In genomic region chr10:79745898-79746773, GRCm38 (mm10) we compare ENCODE assay signal across 7 mouse cellular contexts. TPM values are rescaled to one million over a fixed set of nuclear protein-coding genes. Genes with fewer than 3 reads are reported as not detected.
DNase-seq lines count a peak whose midpoint lies in the region; ATAC-seq lines count a peak whose summit lies in the region.

Gene Polrmt, minus strand, starts transcription at chr10:79746581.

- H3K27ac ChIP-seq in embryonic facial prominence, embryonic 11.5 days (replicated peaks; ENCODE audit: low read depth, low read length), result no peak within 1 kb of the TSS
- H3K27ac ChIP-seq in limb, embryonic 10.5 days, result peak within 1 kb of the TSS; percentile 84
- no peak within 1 kb of the TSS for H3K27ac ChIP-seq in midbrain, embryonic 13.5 days

- peak; percentile 92 for ATAC-seq in embryonic facial prominence, embryonic 11.5 days (replicated peaks; ENCODE audit: insufficient number of reproducible peaks, low FRiP score, low TSS enrichment, low read depth)
- peak; percentile 96 for ATAC-seq in granulocyte monocyte progenitor cell, adult 5-6 weeks (replicated peaks; ENCODE audit: poor library complexity, severe bottlenecking)
- peak; percentile 97 for ATAC-seq in midbrain, embryonic 13.5 days

- peak within 1 kb of the TSS; percentile 42 for H3K4me2 ChIP-seq in embryonic facial prominence, embryonic 11.5 days (ENCODE audit: low read depth, low read length)
- peak within 1 kb of the TSS; percentile 80 for H3K4me2 ChIP-seq in midbrain, embryonic 13.5 days (replicated peaks)

- H3K36me3 ChIP-seq in embryonic facial prominence, embryonic 11.5 days (replicated peaks; ENCODE audit: control insufficient read depth, insufficient read depth, low read depth, low read length), result peaks cover 10% of the 10 kb centered on the region
- peaks cover 37% of the 10 kb centered on the region for H3K36me3 ChIP-seq in limb, embryonic 10.5 days
- peaks cover 33% of the 10 kb centered on the region for H3K36me3 ChIP-seq in midbrain, embryonic 13.5 days

- H3K27me3 ChIP-seq in embryonic facial prominence, embryonic 11.5 days (ENCODE audit: control insufficient read depth, insufficient read depth, low read length), result no peaks in the 10 kb centered on the region
- no peaks in the 10 kb centered on the region for H3K27me3 ChIP-seq in limb, embryonic 10.5 days (ENCODE audit: low read depth, poor library complexity, severe bottlenecking)
- no peaks in the 10 kb centered on the region for H3K27me3 ChIP-seq in midbrain, embryonic 13.5 days

- WGBS in embryonic facial prominence, embryonic 11.5 days, result 3% methylated on average over 38 of the region's 38 CpGs
- 3% methylated on average over 38 of the region's 38 CpGs for WGBS in limb, embryonic 10.5 days
- WGBS in midbrain, embryonic 13.5 days, result 4% methylated on average over 38 of the region's 38 CpGs

- DNase-seq in adrenal gland, postnatal 14 days, result peak; percentile 96
- peak; percentile 98 for DNase-seq in embryonic facial prominence, embryonic 11.5 days (ENCODE audit: low spot score)
- DNase-seq in kidney, adult 11 months, result peak; percentile 98
- peak; percentile 96 for DNase-seq in limb, embryonic 10.5 days (ENCODE audit: low spot score)
- peak; percentile 90 for DNase-seq in spleen, adult 12 weeks (ENCODE audit: low spot score)

- H3K4me1 ChIP-seq in embryonic facial prominence, embryonic 11.5 days (ENCODE audit: control insufficient read depth, insufficient read depth, low read length), result peaks cover 4% of the 10 kb centered on the region
- peaks cover 14% of the 10 kb centered on the region for H3K4me1 ChIP-seq in limb, embryonic 10.5 days
- H3K4me1 ChIP-seq in midbrain, embryonic 13.5 days (replicated peaks), result peaks cover 15% of the 10 kb centered on the region

- peak within 1 kb of the TSS; percentile 56 for H3K9ac ChIP-seq in embryonic facial prominence, embryonic 11.5 days (replicated peaks; ENCODE audit: low read length)
- H3K9ac ChIP-seq in midbrain, embryonic 13.5 days (replicated peaks), result peak within 1 kb of the TSS; percentile 73

- no peaks in the 10 kb centered on the region for H3K9me3 ChIP-seq in embryonic facial prominence, embryonic 11.5 days (replicated peaks; ENCODE audit: control insufficient read depth, low read length)
- H3K9me3 ChIP-seq in limb, embryonic 10.5 days (replicated peaks), result no peaks in the 10 kb centered on the region
- no peaks in the 10 kb centered on the region for H3K9me3 ChIP-seq in midbrain, embryonic 13.5 days

- peak within 1 kb of the TSS; percentile 59 for H3K4me3 ChIP-seq in embryonic facial prominence, embryonic 11.5 days (ENCODE audit: low read depth, low read length)
- H3K4me3 ChIP-seq in limb, embryonic 10.5 days, result peak within 1 kb of the TSS; percentile 71
- peak within 1 kb of the TSS; percentile 66 for H3K4me3 ChIP-seq in midbrain, embryonic 13.5 days (replicated peaks)

RNA-seq across cellular contexts. Expression of gene Polrmt, which starts in this region (rescaled TPM):
- 59.2 and 65.4 TPM in 2 replicates for total RNA-seq in adrenal gland, postnatal 14 days (2021)
- polyA plus RNA-seq in embryonic facial prominence, embryonic 11.5 days (2014; fragmentation: Nextera tagmentation; extraction: Ambion mirVana), result 30.5 and 35.6 TPM in 2 replicates
- total RNA-seq in granulocyte monocyte progenitor cell, adult 5-6 weeks (2014; fragmentation: Nextera tagmentation), result 28.6 and 56.2 TPM in 2 replicates
- 12.7 and 14.0 TPM in 2 replicates for total RNA-seq in granulocyte monocyte progenitor cell, adult 5-6 weeks (2017)
- polyA plus RNA-seq in limb, embryonic 10.5 days (2016; fragmentation: Nextera tagmentation; extraction: Ambion mirVana), result 58.6 and 61.2 TPM in 2 replicates
- 38.5 and 43.9 TPM in 2 replicates for polyA plus RNA-seq in midbrain, embryonic 13.5 days (2015; fragmentation: Nextera tagmentation; extraction: Ambion mirVana)
